Mouse (Mus musculus) midbrain, postnatal 0 days (tissue): ENCODE data around the gene Sp6. TPM values are rescaled to one million over a fixed set of nuclear protein-coding genes. Genes with fewer than 3 reads are reported as not detected.

Source experiments
- ATAC-seq: fragments of 200-750 bp; cut with Nextera tagmentation; 2 replicates; pipeline ENCODE4 v1.8.0; 2017; ENCODE audit warnings: moderate number of reproducible peaks, mild to moderate bottlenecking, moderate TSS enrichment, moderate library complexity; ENCODE audit not compliant: low FRiP score
- DNase-seq: peaks from one replicate; pipeline ENCODE4 v3.0.0-alpha.2; 2015; ENCODE audit warnings: low spot score
- H3K27ac ChIP-seq: fragments of 300-500 bp; sonication (generic); 2 replicates; pipeline ENCODE4 v1.5.1; 2014; ENCODE audit warnings: low read depth, mild to moderate bottlenecking, low read length, mixed read lengths
- H3K27me3 ChIP-seq: fragments of 300-500 bp; sonication (generic); 2 replicates; pipeline ENCODE4 v1.6.1; 2014; ENCODE audit warnings: low read length, control low read depth, mixed read lengths; ENCODE audit not compliant: insufficient read depth
- H3K36me3 ChIP-seq: fragments of 300-500 bp; sonication (generic); 2 replicates; pipeline ENCODE4 v1.6.1; 2014; ENCODE audit warnings: low read length, control low read depth, mixed read lengths; ENCODE audit not compliant: insufficient read depth
- H3K4me1 ChIP-seq: fragments of 300-500 bp; sonication (generic); 2 replicates; pipeline ENCODE4 v1.6.1; 2014; ENCODE audit warnings: mild to moderate bottlenecking, control low read depth, antibody characterized with exemption, low read length, mixed read lengths; ENCODE audit not compliant: insufficient read depth
- H3K4me2 ChIP-seq: fragments of 300-500 bp; sonication (generic); 2 replicates; pipeline ENCODE4 v1.6.1; 2014; ENCODE audit warnings: low read depth, mild to moderate bottlenecking, low read length, mixed read lengths; ENCODE audit not compliant: poor library complexity, severe bottlenecking
- H3K4me3 ChIP-seq: fragments of 300-500 bp; sonication (generic); 2 replicates; pipeline ENCODE4 v1.5.1; 2014; ENCODE audit warnings: low read depth, mild to moderate bottlenecking, low read length, moderate library complexity
- H3K9ac ChIP-seq: fragments of 300-500 bp; sonication (generic); replicated peaks from 2 replicates; pipeline ENCODE4 v1.6.1; 2014; ENCODE audit warnings: mild to moderate bottlenecking, low read length, moderate library complexity, mixed read lengths; ENCODE audit not compliant: poor library complexity, severe bottlenecking
- H3K9me3 ChIP-seq: fragments of 300-500 bp; sonication (generic); 2 replicates; pipeline ENCODE4 v1.6.1; 2016; ENCODE audit warnings: low read length, control low read depth
- CTCF ChIP-seq: IDR thresholded peaks from 2 replicates; pipeline ENCODE4 v1.5.1; 2016; ENCODE audit warnings: antibody characterized with exemption, mild to moderate bottlenecking
- WGBS: fragments of 180-500 bp; shearing (Covaris S2); extraction: QIAGEN DNeasy Blood & Tissue Kit; methylation state at CpG from one replicate; pipeline ENCODE4 v1.1.7; 2014; 5-methylcytosine and 5-hydroxymethylcytosine counted together
- polyA plus RNA-seq: library from polyadenylated mRNA; unstranded; fragments of >200 nt; fragmentation: Nextera tagmentation; extraction: Ambion mirVana; gene quantifications from 2 replicates; pipeline ENCODE4 v1.2.1, GENCODE M21; 2015
- total RNA-seq: library from RNA; depleted of rRNA; stranded (reverse); fragments of >200 nt; gene quantifications from 2 replicates; pipeline ENCODE4 v1.2.3, GENCODE M21; 2014

The Sp6 gene
- total and polyA plus RNA-seq, 2 experiments from 2014 or later: 0.33 to 0.51 TPM

DNA sequence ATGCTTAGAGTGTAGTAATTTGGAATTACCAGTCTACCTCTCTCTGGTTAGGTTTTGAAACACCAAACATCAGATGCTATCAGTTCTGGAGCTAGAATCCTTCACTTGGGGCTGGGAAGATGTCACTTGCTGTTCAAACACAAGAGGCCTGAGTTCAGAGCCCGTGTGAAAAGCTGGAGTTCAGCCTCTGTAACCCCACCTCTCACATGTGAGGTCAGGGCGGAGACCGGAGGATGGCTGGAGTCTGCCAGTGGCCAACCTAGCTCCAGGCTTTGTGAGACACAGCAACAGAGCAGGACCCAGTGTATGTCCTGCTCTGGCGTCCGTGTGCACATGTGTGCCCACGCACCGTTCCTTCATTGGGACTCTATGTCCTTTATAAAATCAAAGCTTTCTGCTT, 33.9 kb upstream of the Sp6 start:
- H3K27ac ChIP-seq: no peak overlapping the region
- ATAC-seq (no peak), DNase-seq (no peak)
- WGBS: 87% methylated on average over 7 of the region's 7 CpGs
- H3K9me3 ChIP-seq: no peaks in the 10 kb centered on the region
- peaks cover 11% of the 10 kb centered on the region for H3K4me1 ChIP-seq
- no peak overlapping the region for H3K4me3 ChIP-seq
- no peaks in the 10 kb centered on the region for H3K36me3 ChIP-seq
- TF ChIP-seq CTCF: no peak
- no peak overlapping the region for H3K4me2 ChIP-seq
- H3K27me3 ChIP-seq: 0 out of 2 replicates have a peak, but pooled peaks cover 3% of the 10 kb centered on the region
- H3K9ac ChIP-seq: no peak overlapping the region

DNA sequence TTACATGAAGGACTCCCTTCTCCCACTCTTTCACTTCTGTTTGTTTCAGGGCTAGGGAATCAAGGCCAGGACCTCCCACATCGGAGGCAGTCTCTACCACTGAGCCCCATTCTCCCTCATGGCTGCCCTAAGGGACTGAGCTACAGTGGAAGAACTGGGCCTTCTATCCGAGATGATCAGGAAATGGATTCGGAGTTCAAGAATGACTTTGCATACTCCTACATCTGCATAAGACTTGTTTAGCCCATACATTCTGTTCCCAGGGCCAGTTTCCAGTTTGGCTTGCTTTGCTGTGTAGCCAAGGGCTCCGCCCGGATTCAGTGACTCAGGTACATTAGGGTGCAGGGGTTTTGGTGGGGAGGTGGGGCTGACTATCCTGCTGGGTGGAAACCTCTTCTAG, 33.2 kb upstream of the Sp6 start:
- no peak overlapping the region for H3K27ac ChIP-seq
- no peak overlapping the region for H3K9ac ChIP-seq
- H3K27me3 ChIP-seq: 0 out of 2 replicates have a peak, but pooled peaks cover 3% of the 10 kb centered on the region
- WGBS: 76% methylated on average over 5 of the region's 5 CpGs
- DNase-seq: no peak
- no peak overlapping the region for H3K4me2 ChIP-seq
- no peaks in the 10 kb centered on the region for H3K9me3 ChIP-seq
- no peak for TF ChIP-seq CTCF
- peaks cover 11% of the 10 kb centered on the region for H3K4me1 ChIP-seq
- H3K4me3 ChIP-seq: no peak overlapping the region
- no peaks in the 10 kb centered on the region for H3K36me3 ChIP-seq
- ATAC-seq: no peak

DNA sequence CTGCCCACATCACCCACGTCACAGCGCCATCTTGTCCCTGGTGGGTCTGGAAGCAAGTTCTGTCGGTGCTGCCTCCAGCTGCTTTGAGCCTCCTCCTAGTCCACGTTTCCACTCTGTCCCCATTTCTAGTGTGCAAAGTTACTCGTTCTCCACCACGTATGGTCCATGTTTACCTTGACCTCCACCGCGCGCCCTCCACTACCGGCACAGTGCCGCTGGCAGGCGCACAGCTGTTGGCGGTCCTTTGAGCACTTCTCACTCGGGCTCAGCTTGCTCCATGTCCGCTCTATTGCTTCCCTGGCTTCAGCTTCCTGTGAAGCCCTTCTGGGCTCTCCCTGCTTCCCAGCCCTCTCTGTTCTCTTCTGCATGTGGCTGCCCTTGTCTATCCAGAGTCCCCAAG, 31.7 kb upstream of the Sp6 start:
- no peaks in the 10 kb centered on the region; the same call in 1 of the 2 replicates for H3K4me1 ChIP-seq
- H3K4me3 ChIP-seq: no peak overlapping the region
- no peak overlapping the region for H3K9ac ChIP-seq
- ATAC-seq: no peak
- no peak for DNase-seq
- H3K36me3 ChIP-seq: no peaks in the 10 kb centered on the region
- no peak overlapping the region for H3K27ac ChIP-seq
- no peak for TF ChIP-seq CTCF
- H3K9me3 ChIP-seq: no peaks in the 10 kb centered on the region
- 72% methylated on average over 15 of the region's 15 CpGs for whole genome bisulfite sequencing
- 0 out of 2 replicates have a peak, but pooled peaks cover 3% of the 10 kb centered on the region for H3K27me3 ChIP-seq
- H3K4me2 ChIP-seq: no peak overlapping the region

GRCm38 (mm10) chr11:96982355-96982754, 30.8 kb upstream of the Sp6 start:
- TF ChIP-seq CTCF: peak; percentile 95
- no peaks in the 10 kb centered on the region for H3K36me3 ChIP-seq
- ATAC-seq (no peak), DNase-seq (peak; percentile 83)
- H3K27me3 ChIP-seq: 0 out of 2 replicates have a peak, but pooled peaks cover 3% of the 10 kb centered on the region
- 6% methylated on average over 7 of the region's 7 CpGs for WGBS
- H3K9ac ChIP-seq: 0 out of 2 replicates have a peak overlapping the region, but pooled peaks have one; percentile 19
- H3K4me2 ChIP-seq: no peak overlapping the region; the same call in 1 of the 2 replicates
- H3K9me3 ChIP-seq: no peaks in the 10 kb centered on the region
- H3K4me3 ChIP-seq: no peak overlapping the region
- no peak overlapping the region for H3K27ac ChIP-seq
- no peaks in the 10 kb centered on the region; the same call in 1 of the 2 replicates for H3K4me1 ChIP-seq

- no peaks in the 10 kb centered on the region; the same call in 1 of the 2 replicates for H3K4me1 ChIP-seq
- WGBS: 80% methylated on average over 7 of the region's 7 CpGs
- H3K9ac ChIP-seq: 0 out of 2 replicates have a peak within 1 kb of the TSS, but pooled peaks have one; percentile 19
- 0 out of 2 replicates have a peak, but pooled peaks cover 3% of the 10 kb centered on the region for H3K27me3 ChIP-seq
- H3K4me2 ChIP-seq: no peak within 1 kb of the TSS; the same call in 1 of the 2 replicates
- H3K9me3 ChIP-seq: no peaks in the 10 kb centered on the region
- ATAC-seq (no peak), DNase-seq (no peak)
- H3K27ac ChIP-seq: no peak within 1 kb of the TSS
- H3K4me3 ChIP-seq: no peak within 1 kb of the TSS
- no peak for TF ChIP-seq CTCF
- H3K36me3 ChIP-seq: no peaks in the 10 kb centered on the region
Observed at GRCm38 (mm10) chr11:96982859-96983258, 30.3 kb upstream of the Sp6 start, which contains the start of gene Sp2. Gene Sp2, minus strand, starts transcription at chr11:96982959.

GRCm38 (mm10) chr11:96984903-96985302, 28.3 kb upstream of the Sp6 start:
- WGBS: 21% methylated on average over 4 of the region's 4 CpGs
- no peak for DNase-seq

More at GRCm38 (mm10) chr11:96984903-96985302, 28.3 kb upstream of the Sp6 start:
- TF ChIP-seq CTCF: no peak
- H3K27me3 ChIP-seq: 0 out of 2 replicates have a peak, but pooled peaks cover 3% of the 10 kb centered on the region
- no peaks in the 10 kb centered on the region for H3K9me3 ChIP-seq
- no peak overlapping the region for H3K9ac ChIP-seq
- no peak overlapping the region for H3K4me3 ChIP-seq
- H3K27ac ChIP-seq: no peak overlapping the region
- no peak for ATAC-seq
- H3K4me2 ChIP-seq: no peak overlapping the region
- no peaks in the 10 kb centered on the region for H3K36me3 ChIP-seq
- H3K4me1 ChIP-seq: no peaks in the 10 kb centered on the region; the same call in 1 of the 2 replicates
